Mouse (Mus musculus) liver (tissue): Measurements from ENCODE around the gene Gm10662.
"Not testable (repeated sequence)": the region's sequence is repeated elsewhere in the genome, so short reads cannot be mapped to it uniquely, and the experiment has no call there.

ENCODE experiments used
- DNase-seq: peaks from one replicate; pipeline ENCODE4 v3.0.0-alpha.2; 2020; ENCODE audit warnings: mixed read lengths

Gm10662 gene

DNA sequence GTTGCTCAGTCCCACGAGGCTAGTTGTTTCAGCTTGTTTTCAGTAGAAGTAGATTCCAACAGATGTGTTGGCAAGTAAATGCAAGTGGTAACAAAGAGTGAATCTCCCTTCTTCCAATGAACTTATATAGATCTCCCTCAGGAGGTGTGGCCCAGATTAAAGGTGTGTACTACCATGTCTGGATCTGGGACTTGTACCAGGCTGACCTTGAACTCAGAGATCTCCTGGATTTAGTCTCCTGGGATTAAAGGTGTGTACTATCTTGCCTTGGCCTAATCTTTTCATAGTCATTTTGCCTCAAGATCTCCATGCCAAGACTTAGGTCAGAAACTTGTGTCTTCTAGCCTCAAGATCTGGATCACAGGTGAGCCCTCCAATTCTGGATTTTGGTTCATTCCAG is at the start of gene Gm10662:
Gene Gm10662, minus strand, starts transcription at position 101 of the 400 bp plus-strand sequence.
- DNase-seq, result not testable (repeated sequence)

DNA sequence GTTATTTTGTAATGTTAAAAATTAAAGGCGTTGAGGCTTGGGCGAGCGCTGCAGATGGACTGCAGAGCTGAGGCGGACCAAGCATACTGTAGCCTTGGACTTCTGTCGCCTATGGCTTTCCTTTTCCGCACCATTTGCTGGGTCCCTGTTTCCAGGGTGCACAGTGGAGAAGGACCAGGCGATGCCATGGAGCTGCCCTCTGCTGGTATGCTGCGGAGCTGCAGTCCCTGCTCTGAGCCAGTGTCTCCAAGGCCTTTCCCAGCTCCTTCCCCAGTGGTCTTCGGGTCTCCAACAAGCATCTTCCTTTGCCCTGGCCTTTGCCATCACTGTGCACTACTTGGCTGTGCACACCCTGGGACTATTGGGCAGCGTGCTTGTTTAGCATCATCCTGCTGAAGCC is 19.2 kb upstream of the Gm10662 start:
- DNase-seq, result not testable (repeated sequence)
